Mouse (Mus musculus): ENCODE measurements around the gene Ngrn. TPM values are rescaled to one million over a fixed set of nuclear protein-coding genes. Genes with fewer than 3 reads are reported as not detected.

Gene Ngrn
- total RNA-seq, 2 experiments from 2014 or later = 18.8 to 37.7 TPM

GRCm38 (mm10) chr7:80297041-80297440 lies 36.0 kb downstream of the Ngrn start:
- ATAC-seq (replicated peaks; ENCODE audit: low FRiP score, low TSS enrichment, poor library complexity, severe bottlenecking) = no peak

- no peak for ATAC-seq (replicated peaks; ENCODE audit: low FRiP score, low TSS enrichment, poor library complexity, severe bottlenecking)
Measured at GRCm38 (mm10) chr7:80298754-80299153, 37.7 kb downstream of the Ngrn start.

GRCm38 (mm10) chr7:80299568-80299967 lies 38.6 kb downstream of the Ngrn start:
- no peak for ATAC-seq (replicated peaks; ENCODE audit: low FRiP score, low TSS enrichment, poor library complexity, severe bottlenecking)

DNA sequence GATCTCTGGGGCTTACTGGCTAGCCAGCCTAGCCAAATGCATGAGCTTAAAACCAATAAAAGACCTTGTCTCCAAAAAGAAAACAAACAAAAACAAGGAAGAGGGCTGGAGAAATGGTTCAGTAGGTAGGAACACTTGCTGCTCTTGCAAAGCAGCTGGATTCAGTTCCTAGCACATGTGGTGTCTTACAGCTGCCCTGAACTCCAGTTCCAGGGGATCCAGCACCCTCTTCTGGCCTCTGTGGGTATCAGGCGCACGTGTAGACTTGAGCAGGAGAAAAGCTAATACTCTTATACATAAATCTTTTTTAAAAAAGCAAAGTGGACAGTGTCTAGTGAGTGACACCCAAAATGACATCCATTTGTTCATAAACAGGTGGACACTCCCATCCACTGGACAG lies 40.5 kb downstream of the Ngrn start:
- ATAC-seq (replicated peaks; ENCODE audit: low FRiP score, low TSS enrichment, poor library complexity, severe bottlenecking) = no peak

DNA sequence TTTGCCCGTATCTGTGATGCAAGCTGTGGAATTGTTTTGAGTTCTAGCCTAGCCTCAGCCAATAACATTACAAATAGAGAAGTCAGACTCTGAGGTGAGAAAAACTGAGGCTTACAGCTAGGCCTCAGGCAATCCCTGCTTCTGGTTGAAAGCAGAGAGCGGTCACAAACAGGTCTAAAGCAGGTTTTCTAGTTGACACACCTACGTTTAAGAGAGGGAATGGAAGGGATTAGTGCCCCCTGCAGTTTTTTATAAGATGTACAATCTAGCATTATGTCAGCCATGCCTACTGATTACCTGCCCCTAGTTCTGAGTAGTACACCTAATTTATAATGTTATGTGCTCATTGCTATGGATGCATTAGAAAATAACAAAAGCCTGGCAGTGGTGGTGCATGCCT lies 46.8 kb downstream of the Ngrn start:
- no peak for ATAC-seq (replicated peaks; ENCODE audit: low FRiP score, low TSS enrichment, poor library complexity, severe bottlenecking)

DNA sequence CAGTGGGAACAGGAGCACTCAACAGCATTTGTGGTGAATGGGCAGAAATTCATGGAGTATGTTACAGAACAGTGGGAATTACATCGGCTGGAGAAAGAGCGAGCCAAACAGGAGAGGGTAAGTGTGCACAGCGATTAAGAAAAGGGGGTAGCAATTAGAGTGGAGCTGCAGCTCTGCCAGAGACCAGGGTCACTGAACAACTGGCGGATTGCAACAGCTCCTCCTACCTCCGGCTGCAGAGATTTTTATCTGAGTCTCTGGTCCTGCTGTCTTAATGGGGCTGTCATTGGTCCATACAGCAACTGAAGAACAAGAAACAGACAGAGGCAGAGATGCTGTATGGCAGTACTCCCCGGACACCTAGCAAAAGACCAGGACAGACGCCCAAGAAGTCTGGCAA lies 49.8 kb downstream of the Ngrn start:
- ATAC-seq (replicated peaks; ENCODE audit: low FRiP score, low TSS enrichment, poor library complexity, severe bottlenecking) = no peak

Other genes with a start within 250 kb of the Ngrn start
- 7.1 and 9.0 TPM in 2 replicates for gene Zfp710, start 236.4 kb upstream of the Ngrn start, total RNA-seq (2014; fragmentation: Nextera tagmentation)
- gene Zfp710, start 236.4 kb upstream of the Ngrn start, total RNA-seq (2017) = 6.2 and 10.3 TPM in 2 replicates
- 80.7 and 102 TPM in 2 replicates for gene Idh2, start 145.8 kb upstream of the Ngrn start, total RNA-seq (2014; fragmentation: Nextera tagmentation)
- gene Idh2, start 145.8 kb upstream of the Ngrn start, total RNA-seq (2017) = 117 and 132 TPM in 2 replicates
- 8.3 and 13.4 TPM in 2 replicates for gene Sema4b, start 74.4 kb upstream of the Ngrn start, total RNA-seq (2014; fragmentation: Nextera tagmentation)
- gene Sema4b, start 74.4 kb upstream of the Ngrn start, total RNA-seq (2017) = 3.2 and 3.4 TPM in 2 replicates
- gene Cib1, start 28.4 kb upstream of the Ngrn start, total RNA-seq (2014; fragmentation: Nextera tagmentation) = 65.7 and 67.1 TPM in 2 replicates
- 28.8 and 42.4 TPM in 2 replicates for gene Cib1, start 28.4 kb upstream of the Ngrn start, total RNA-seq (2017)
- gene Gdpgp1, start 28.4 kb upstream of the Ngrn start, total RNA-seq (2014; fragmentation: Nextera tagmentation) = 8.2 and 9.7 TPM in 2 replicates
- gene Gdpgp1, start 28.4 kb upstream of the Ngrn start, total RNA-seq (2017) = 2.7 and 4.7 TPM in 2 replicates
- not detected in 2 replicates for gene Ttll13, start 14.8 kb upstream of the Ngrn start, total RNA-seq (2014; fragmentation: Nextera tagmentation)
- gene Ttll13, start 14.8 kb upstream of the Ngrn start, total RNA-seq (2017) = 0.11 and 1.9 TPM in 2 replicates
- 33.6 and 37.9 TPM in 2 replicates for gene Vps33b, start 8.4 kb downstream of the Ngrn start, total RNA-seq (2014; fragmentation: Nextera tagmentation)
- gene Vps33b, start 8.4 kb downstream of the Ngrn start, total RNA-seq (2017) = 43.4 and 54.7 TPM in 2 replicates
- gene Prc1, start 33.2 kb downstream of the Ngrn start, total RNA-seq (2014; fragmentation: Nextera tagmentation) = 75.1 and 96.7 TPM in 2 replicates
- gene Prc1, start 33.2 kb downstream of the Ngrn start, total RNA-seq (2017) = 135 and 138 TPM in 2 replicates
- gene Rccd1, start 63.2 kb downstream of the Ngrn start, total RNA-seq (2014; fragmentation: Nextera tagmentation) = 22.7 and 26.3 TPM in 2 replicates
- gene Rccd1, start 63.2 kb downstream of the Ngrn start, total RNA-seq (2017) = 20.4 and 25.0 TPM in 2 replicates
- 11.2 and 24.2 TPM in 2 replicates for gene Unc45a, start 79.8 kb downstream of the Ngrn start, total RNA-seq (2014; fragmentation: Nextera tagmentation)
- gene Unc45a, start 79.8 kb downstream of the Ngrn start, total RNA-seq (2017) = 20.1 and 23.2 TPM in 2 replicates
- 13.2 and 17.8 TPM in 2 replicates for gene Hddc3, start 81.9 kb downstream of the Ngrn start, total RNA-seq (2014; fragmentation: Nextera tagmentation)
- 10.9 and 40.6 TPM in 2 replicates for gene Hddc3, start 81.9 kb downstream of the Ngrn start, total RNA-seq (2017)
- 20.3 and 33.2 TPM in 2 replicates for gene Man2a2, start 110.2 kb downstream of the Ngrn start, total RNA-seq (2014; fragmentation: Nextera tagmentation)
- gene Man2a2, start 110.2 kb downstream of the Ngrn start, total RNA-seq (2017) = 10.8 and 19.4 TPM in 2 replicates
- gene Fes, start 126.7 kb downstream of the Ngrn start, total RNA-seq (2014; fragmentation: Nextera tagmentation) = 12.5 and 23.2 TPM in 2 replicates
- 1.8 and 17.9 TPM in 2 replicates for gene Fes, start 126.7 kb downstream of the Ngrn start, total RNA-seq (2017)
- 24.9 and 31.5 TPM in 2 replicates for gene Furin, start 144.2 kb downstream of the Ngrn start, total RNA-seq (2014; fragmentation: Nextera tagmentation)
- 8.2 and 10.0 TPM in 2 replicates for gene Furin, start 144.2 kb downstream of the Ngrn start, total RNA-seq (2017)